Mouse (Mus musculus) lung, embryonic 16.5 days (tissue): Measurements from ENCODE around the gene Retreg1. TPM values are rescaled to one million over a fixed set of nuclear protein-coding genes. Genes with fewer than 3 reads are reported as not detected.

ENCODE experiments used
- ATAC-seq: fragments of 200-750 bp; cut with Nextera tagmentation; 2 replicates; pipeline ENCODE4 v1.8.0; 2017; ENCODE audit warnings: low read depth, mild to moderate bottlenecking, moderate library complexity
- H3K27ac ChIP-seq: fragments of 300-500 bp; sonication (generic); 2 replicates; pipeline ENCODE4 v1.5.1; 2014; ENCODE audit warnings: mild to moderate bottlenecking, control low read depth, low read length
- H3K27me3 ChIP-seq: fragments of 300-500 bp; sonication (generic); 2 replicates; pipeline ENCODE4 v1.6.1; 2014; ENCODE audit warnings: low read depth, low read length, mixed read lengths; ENCODE audit not compliant: control insufficient read depth, insufficient read depth
- H3K36me3 ChIP-seq: fragments of 300-500 bp; sonication (generic); 2 replicates; pipeline ENCODE4 v1.6.1; 2014; ENCODE audit warnings: low read length; ENCODE audit not compliant: control insufficient read depth, insufficient read depth
- H3K4me1 ChIP-seq: fragments of 300-500 bp; sonication (generic); replicated peaks from 2 replicates; pipeline ENCODE4 v1.6.1; 2014; ENCODE audit warnings: low read length, mixed read lengths; ENCODE audit not compliant: control insufficient read depth, insufficient read depth
- H3K4me2 ChIP-seq: fragments of 300-500 bp; sonication (generic); 2 replicates; pipeline ENCODE4 v1.6.1; 2014; ENCODE audit warnings: low read depth, low read length, control low read depth
- H3K4me3 ChIP-seq: fragments of 300-500 bp; sonication (generic); 2 replicates; pipeline ENCODE4 v1.5.1; 2014; ENCODE audit warnings: mild to moderate bottlenecking, low read length, control low read depth
- H3K9ac ChIP-seq: fragments of 300-500 bp; sonication (generic); 2 replicates; pipeline ENCODE4 v1.6.1; 2014; ENCODE audit warnings: low read length, control low read depth
- H3K9me3 ChIP-seq: fragments of 300-500 bp; sonication (generic); 2 replicates; pipeline ENCODE4 v1.6.1; 2016; ENCODE audit warnings: low read length; ENCODE audit not compliant: control insufficient read depth
- WGBS: fragments of 180-500 bp; shearing (Covaris S2); extraction: QIAGEN DNeasy Blood & Tissue Kit; methylation state at CpG from one replicate; pipeline ENCODE4 v1.1.7; 2014; 5-methylcytosine and 5-hydroxymethylcytosine counted together
- polyA plus RNA-seq: library from polyadenylated mRNA; unstranded; fragments of >200 nt; fragmentation: Nextera tagmentation; extraction: Ambion mirVana; gene quantifications from 2 replicates; pipeline ENCODE4 v1.2.1, GENCODE M21; 2015

Retreg1 gene
- polyA plus RNA-seq, 1 experiment from 2014 or later: 13.6 TPM

DNA sequence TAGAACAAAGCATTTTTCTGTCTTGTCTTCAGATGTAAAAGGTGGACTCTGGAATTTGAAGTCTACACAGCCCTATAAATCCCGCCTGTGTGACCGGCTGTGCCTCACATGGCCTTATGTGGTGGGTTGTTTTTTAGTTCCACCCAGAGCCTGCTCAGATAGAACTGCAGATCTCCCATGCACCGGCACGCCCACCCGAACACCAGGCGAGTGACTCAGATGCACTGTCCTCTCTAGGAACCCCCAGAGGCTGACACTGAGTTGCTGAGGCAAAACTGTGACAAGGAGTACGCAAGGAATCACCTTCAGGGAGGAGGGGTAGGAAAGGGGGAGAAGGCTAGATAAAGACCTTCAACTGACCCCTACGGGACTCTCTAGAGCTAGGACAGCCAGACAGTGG, 85.0 kb downstream of the Retreg1 start:
- H3K9ac ChIP-seq: no peak overlapping the region
- ATAC-seq: no peak
- H3K27me3 ChIP-seq: no peaks in the 10 kb centered on the region
- H3K4me3 ChIP-seq: no peak overlapping the region
- peaks cover 11% of the 10 kb centered on the region for H3K4me1 ChIP-seq
- 89% methylated on average over 8 of the region's 8 CpGs for WGBS
- no peak overlapping the region for H3K4me2 ChIP-seq
- no peaks in the 10 kb centered on the region for H3K9me3 ChIP-seq
- no peaks in the 10 kb centered on the region for H3K36me3 ChIP-seq
- H3K27ac ChIP-seq: no peak overlapping the region

- 67% methylated on average over 5 of the region's 5 CpGs for WGBS
- no peak overlapping the region for H3K9ac ChIP-seq
- no peaks in the 10 kb centered on the region for H3K36me3 ChIP-seq
- ATAC-seq: no peak
- H3K27ac ChIP-seq: no peak overlapping the region
- no peak overlapping the region for H3K4me3 ChIP-seq
- H3K9me3 ChIP-seq: no peaks in the 10 kb centered on the region
- H3K4me1 ChIP-seq: peaks cover 19% of the 10 kb centered on the region
- H3K27me3 ChIP-seq: no peaks in the 10 kb centered on the region
- H3K4me2 ChIP-seq: no peak overlapping the region
Measured at GRCm38 (mm10) chr15:25928831-25929230, 85.9 kb downstream of the Retreg1 start.

DNA sequence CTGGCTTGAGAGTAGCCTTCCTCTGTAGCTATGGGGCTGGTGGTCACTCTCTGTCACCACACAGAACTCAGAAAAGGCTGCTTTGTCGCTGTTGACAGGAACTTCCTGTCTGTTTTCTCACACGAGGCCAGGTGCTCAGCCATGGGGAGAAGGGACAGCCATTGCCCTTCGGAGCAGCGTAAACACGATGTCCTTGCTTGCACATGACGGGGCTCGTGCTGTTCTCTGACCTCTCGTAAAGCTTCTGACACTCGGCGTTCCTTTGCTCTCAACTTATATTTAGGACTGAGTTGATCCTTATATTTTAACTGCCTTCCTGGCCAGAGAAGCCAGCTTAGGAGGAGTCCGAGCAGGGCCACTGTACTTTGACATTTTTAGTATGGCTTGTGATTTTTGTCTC, 86.5 kb downstream of the Retreg1 start:
- ATAC-seq: no peak
- H3K4me2 ChIP-seq: no peak overlapping the region
- no peaks in the 10 kb centered on the region for H3K9me3 ChIP-seq
- no peak overlapping the region for H3K4me3 ChIP-seq
- no peaks in the 10 kb centered on the region for H3K36me3 ChIP-seq
- H3K4me1 ChIP-seq: peaks cover 19% of the 10 kb centered on the region
- H3K9ac ChIP-seq: no peak overlapping the region
- H3K27ac ChIP-seq: no peak overlapping the region
- 44% methylated on average over 11 of the region's 11 CpGs for WGBS
- H3K27me3 ChIP-seq: no peaks in the 10 kb centered on the region

- Histone ChIP-seq H3K4me3 (no peak overlapping the region), H3K27me3 (no peaks in the 10 kb centered on the region), H3K9ac (no peak overlapping the region), H3K36me3 (no peaks in the 10 kb centered on the region), H3K27ac (no peak overlapping the region), H3K4me2 (no peak overlapping the region), H3K4me1 (peaks cover 19% of the 10 kb centered on the region), H3K9me3 (no peaks in the 10 kb centered on the region)
- ATAC-seq: no peak
- 71% methylated on average over 10 of the region's 10 CpGs for WGBS
Measured at GRCm38 (mm10) chr15:25929936-25930335, 87.0 kb downstream of the Retreg1 start.

DNA sequence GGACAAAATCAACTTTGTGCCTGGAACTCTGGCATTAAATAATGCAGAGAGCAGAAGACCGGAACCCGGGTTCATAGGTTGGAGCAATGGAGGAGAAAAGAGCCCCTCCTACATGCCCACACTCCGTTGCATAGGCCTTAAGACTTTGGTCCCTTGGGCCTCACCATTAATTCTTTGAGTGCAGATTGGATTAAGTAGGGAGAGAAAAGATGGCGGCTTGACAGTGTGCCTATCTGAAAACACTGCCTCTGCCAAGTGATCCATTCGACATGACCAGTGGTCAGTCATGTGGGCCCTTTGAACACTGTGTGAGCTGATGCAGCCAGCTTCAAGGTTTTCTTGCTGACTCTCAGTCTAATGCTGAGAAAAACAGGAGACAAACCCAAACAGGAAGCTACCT, 87.7 kb downstream of the Retreg1 start:
- Histone ChIP-seq H3K4me2 (no peak overlapping the region), H3K27ac (no peak overlapping the region), H3K4me1 (peaks cover 19% of the 10 kb centered on the region), H3K27me3 (no peaks in the 10 kb centered on the region), H3K4me3 (no peak overlapping the region), H3K9ac (no peak overlapping the region), H3K36me3 (no peaks in the 10 kb centered on the region), H3K9me3 (no peaks in the 10 kb centered on the region)
- 94% methylated on average over 5 of the region's 5 CpGs for WGBS
- ATAC-seq: no peak

DNA sequence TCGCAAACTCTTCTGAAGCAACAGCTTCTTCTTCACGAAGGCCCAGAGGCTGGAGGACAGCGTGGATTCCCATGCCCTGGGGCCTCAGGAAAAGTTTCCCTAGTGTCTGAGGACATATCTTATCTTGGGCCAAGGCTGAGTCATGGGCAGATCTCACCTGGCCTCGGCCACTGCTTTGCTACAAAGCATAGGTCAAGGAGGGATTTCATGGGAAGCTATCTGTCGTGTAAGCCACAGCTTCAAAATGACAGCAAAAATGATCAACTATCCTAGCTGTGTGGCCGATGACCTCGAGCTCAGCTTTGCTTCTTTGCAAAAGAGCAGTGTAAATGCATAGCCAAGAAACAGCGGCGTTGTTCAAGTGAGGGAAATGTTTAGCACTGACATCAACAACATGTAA, 89.5 kb downstream of the Retreg1 start:
- H3K9ac ChIP-seq: no peak overlapping the region
- no peaks in the 10 kb centered on the region for H3K36me3 ChIP-seq
- H3K9me3 ChIP-seq: no peaks in the 10 kb centered on the region
- no peak overlapping the region for H3K4me3 ChIP-seq
- no peak overlapping the region for H3K4me2 ChIP-seq
- H3K27ac ChIP-seq: no peak overlapping the region
- ATAC-seq: no peak
- 62% methylated on average over 9 of the region's 9 CpGs for WGBS
- peaks cover 19% of the 10 kb centered on the region for H3K4me1 ChIP-seq
- H3K27me3 ChIP-seq: no peaks in the 10 kb centered on the region

GRCm38 (mm10) chr15:25932937-25933684, 90.1 kb downstream of the Retreg1 start:
- Histone ChIP-seq H3K27me3 (no peaks in the 10 kb centered on the region), H3K9me3 (no peaks in the 10 kb centered on the region), H3K4me1 (peaks cover 19% of the 10 kb centered on the region), H3K9ac (0 out of 2 replicates have a peak overlapping the region, but pooled peaks have one; percentile 32), H3K4me2 (peak overlapping the region; percentile 24), H3K4me3 (no peak overlapping the region), H3K27ac (no peak overlapping the region), H3K36me3 (no peaks in the 10 kb centered on the region)
- peak; percentile 58 for ATAC-seq
- 29% methylated on average over 16 of the region's 16 CpGs for WGBS

DNA sequence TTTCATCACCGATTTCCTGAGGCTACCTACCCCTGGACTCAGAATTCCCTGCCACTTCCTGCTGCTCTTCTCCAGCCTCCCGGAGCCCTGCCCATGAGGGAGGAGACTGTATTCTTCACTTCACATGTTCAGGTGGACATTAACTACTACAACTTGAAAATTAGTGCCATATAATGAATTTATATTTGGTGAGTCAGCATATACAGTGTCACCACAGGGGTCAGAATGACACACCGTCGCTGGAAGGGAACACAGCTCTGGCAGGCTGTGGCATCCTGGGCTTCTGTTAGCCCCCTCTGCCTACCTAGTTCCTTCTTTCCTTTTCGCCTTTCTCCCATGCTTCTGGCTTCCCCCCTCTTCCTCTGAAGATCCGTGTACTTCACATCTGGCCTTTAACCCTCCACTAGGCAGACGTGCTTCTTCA, 90.7 kb downstream of the Retreg1 start:
- 0 out of 2 replicates have a peak, but pooled peaks have one; percentile 9 for ATAC-seq
- Histone ChIP-seq H3K27me3 (no peaks in the 10 kb centered on the region), H3K4me2 (no peak overlapping the region), H3K4me1 (peaks cover 19% of the 10 kb centered on the region), H3K36me3 (no peaks in the 10 kb centered on the region), H3K9me3 (no peaks in the 10 kb centered on the region), H3K9ac (no peak overlapping the region), H3K4me3 (no peak overlapping the region), H3K27ac (no peak overlapping the region)
- 50% methylated on average over 7 of the region's 7 CpGs for WGBS

DNA sequence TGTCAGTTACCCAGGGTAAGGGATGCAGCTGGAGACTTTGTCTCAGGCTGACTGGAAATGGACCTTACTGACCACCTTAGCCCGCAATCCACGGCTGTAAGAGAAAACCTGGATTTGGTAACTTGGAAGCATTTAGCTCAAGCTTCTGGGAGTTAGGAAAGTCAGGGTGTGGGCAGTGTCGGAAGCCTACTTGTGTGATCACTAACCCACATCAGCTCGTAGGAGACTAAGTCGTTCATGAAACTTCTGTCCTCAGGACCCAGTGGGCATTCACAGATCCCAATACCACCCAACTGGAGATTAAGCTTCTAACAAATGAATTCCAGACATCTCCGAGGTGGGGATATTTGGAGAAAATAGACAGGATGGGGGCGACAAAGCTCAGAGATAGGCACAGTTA, 91.4 kb downstream of the Retreg1 start:
- no peak overlapping the region for H3K27ac ChIP-seq
- H3K27me3 ChIP-seq: no peaks in the 10 kb centered on the region
- WGBS: 86% methylated on average over 7 of the region's 7 CpGs
- no peak overlapping the region for H3K4me2 ChIP-seq
- no peak for ATAC-seq
- no peak overlapping the region for H3K4me3 ChIP-seq
- H3K9ac ChIP-seq: no peak overlapping the region
- H3K36me3 ChIP-seq: no peaks in the 10 kb centered on the region
- peaks cover 17% of the 10 kb centered on the region for H3K4me1 ChIP-seq
- no peaks in the 10 kb centered on the region for H3K9me3 ChIP-seq
